Mouse (Mus musculus) liver, embryonic 16.5 days (tissue): Measurements from ENCODE around the gene Olfr341. TPM values are rescaled to one million over a fixed set of nuclear protein-coding genes. Genes with fewer than 3 reads are reported as not detected.

Experiments
- ATAC-seq: fragments of 200-750 bp; cut with Nextera tagmentation; 2 replicates; pipeline ENCODE4 v1.8.0; 2017; ENCODE audit warnings: low read depth, mild to moderate bottlenecking, moderate number of reproducible peaks, moderate library complexity
- H3K27ac ChIP-seq: fragments of 300-500 bp; sonication (generic); 2 replicates; pipeline ENCODE4 v1.5.1; 2014; ENCODE audit warnings: mild to moderate bottlenecking, low read length
- H3K27me3 ChIP-seq: fragments of 300-500 bp; sonication (generic); 2 replicates; pipeline ENCODE4 v1.6.1; 2014; ENCODE audit warnings: low read depth, low read length, mixed read lengths; ENCODE audit not compliant: control insufficient read depth, insufficient read depth
- H3K36me3 ChIP-seq: fragments of 300-500 bp; sonication (generic); 2 replicates; pipeline ENCODE4 v1.6.1; 2014; ENCODE audit warnings: mild to moderate bottlenecking; ENCODE audit not compliant: control insufficient read depth, insufficient read depth
- H3K4me1 ChIP-seq: fragments of 300-500 bp; sonication (generic); 2 replicates; pipeline ENCODE4 v1.6.1; 2014; ENCODE audit warnings: low read depth, low read length, mixed read lengths; ENCODE audit not compliant: control insufficient read depth
- H3K4me2 ChIP-seq: fragments of 300-500 bp; sonication (generic); 2 replicates; pipeline ENCODE4 v1.6.1; 2014; ENCODE audit warnings: low read depth, low read length, mixed read lengths
- H3K4me3 ChIP-seq: fragments of 300-500 bp; sonication (generic); 2 replicates; pipeline ENCODE4 v1.5.1; 2014; ENCODE audit warnings: low read depth, mild to moderate bottlenecking, low read length
- H3K9ac ChIP-seq: fragments of 300-500 bp; sonication (generic); 2 replicates; pipeline ENCODE4 v1.6.1; 2014; ENCODE audit warnings: low read depth, low read length
- H3K9me3 ChIP-seq: fragments of 300-500 bp; sonication (generic); replicated peaks from 2 replicates; pipeline ENCODE4 v1.6.1; 2016; ENCODE audit warnings: low read length; ENCODE audit not compliant: control insufficient read depth
- WGBS: fragments of 180-500 bp; shearing (Covaris S2); extraction: QIAGEN DNeasy Blood & Tissue Kit; methylation state at CpG from one replicate; pipeline ENCODE4 v1.1.7; 2014; ENCODE audit not compliant: insufficient replicate concordance; 5-methylcytosine and 5-hydroxymethylcytosine counted together
- polyA plus RNA-seq: library from polyadenylated mRNA; unstranded; fragments of >200 nt; fragmentation: Nextera tagmentation; extraction: Ambion mirVana; gene quantifications from 2 replicates; pipeline ENCODE4 v1.2.1, GENCODE M21; 2015

The Olfr341 gene
- polyA plus RNA-seq: not detected in 2 replicates

GRCm38 (mm10) chr2:36482368-36482767, at the start of gene Olfr341:
Gene Olfr341 (minus strand): TSS chr2:36482468.
- H3K9me3 ChIP-seq: no peaks in the 10 kb centered on the region; the same call in 1 of the 2 replicates
- no peak within 1 kb of the TSS for H3K27ac ChIP-seq

GRCm38 (mm10) chr2:36524698-36525097, 42.4 kb upstream of the Olfr341 start, which contains the start of gene Olfr342:
Gene Olfr342 (plus strand): TSS chr2:36524998.
- Histone ChIP-seq H3K9ac (no peak within 1 kb of the TSS), H3K4me3 (no peak within 1 kb of the TSS), H3K27me3 (no peaks in the 10 kb centered on the region), H3K9me3 (no peaks in the 10 kb centered on the region), H3K27ac (no peak within 1 kb of the TSS), H3K4me2 (no peak within 1 kb of the TSS), H3K36me3 (no peaks in the 10 kb centered on the region), H3K4me1 (no peaks in the 10 kb centered on the region)
- WGBS: 43% methylated on average over 3 of the region's 3 CpGs
- no peak for ATAC-seq

More at GRCm38 (mm10) chr2:36482368-36482767, at the start of gene Olfr341:
- H3K27me3 ChIP-seq: no peaks in the 10 kb centered on the region
- no peak within 1 kb of the TSS for H3K9ac ChIP-seq
- H3K4me2 ChIP-seq: no peak within 1 kb of the TSS
- H3K36me3 ChIP-seq: no peaks in the 10 kb centered on the region
- no peak for ATAC-seq
- no peak within 1 kb of the TSS for H3K4me3 ChIP-seq
- H3K4me1 ChIP-seq: no peaks in the 10 kb centered on the region

- ATAC-seq: no peak
- no peaks in the 10 kb centered on the region for H3K4me1 ChIP-seq
- H3K4me3 ChIP-seq: no peak overlapping the region
- H3K4me2 ChIP-seq: no peak overlapping the region
- H3K27ac ChIP-seq: no peak overlapping the region
- no peaks in the 10 kb centered on the region for H3K9me3 ChIP-seq
- H3K9ac ChIP-seq: no peak overlapping the region
- no peaks in the 10 kb centered on the region for H3K27me3 ChIP-seq
- no peaks in the 10 kb centered on the region for H3K36me3 ChIP-seq
Observed at GRCm38 (mm10) chr2:36473634-36474033, 8.6 kb downstream of the Olfr341 start.

DNA sequence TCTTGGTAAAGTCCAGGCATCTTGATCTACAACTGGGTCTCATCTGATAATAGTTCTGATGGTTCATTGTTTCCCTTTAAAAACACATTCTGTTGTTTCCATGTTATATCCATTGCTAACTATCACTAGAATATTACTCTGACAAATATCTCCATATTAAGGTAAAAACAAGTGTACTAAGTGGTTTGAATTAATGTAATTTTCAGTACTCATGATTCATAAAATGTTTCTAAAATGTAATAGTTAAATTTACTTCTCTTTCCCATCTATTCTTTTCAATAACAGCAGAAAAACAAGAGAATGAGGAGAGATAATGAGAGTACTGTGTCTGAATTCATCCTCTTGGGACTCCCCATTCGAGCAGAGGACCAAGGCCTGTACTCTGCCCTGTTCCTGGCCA, 30.0 kb downstream of the Olfr341 start, which contains the start of gene Olfr340:
Gene Olfr340, plus strand, starts transcription at position 301 of the 400 bp plus-strand sequence.
- ATAC-seq: no peak
- Histone ChIP-seq H3K4me2 (no peak within 1 kb of the TSS), H3K4me1 (no peaks in the 10 kb centered on the region), H3K27me3 (no peaks in the 10 kb centered on the region), H3K9me3 (no peaks in the 10 kb centered on the region), H3K9ac (no peak within 1 kb of the TSS), H3K4me3 (no peak within 1 kb of the TSS), H3K27ac (no peak within 1 kb of the TSS), H3K36me3 (no peaks in the 10 kb centered on the region)
- WGBS: 31% methylated on average over 1 of the region's 1 CpGs

Other genes with a start within 250 kb of the Olfr341 start
- not detected in 2 replicates for gene Olfr338, start 108.9 kb downstream of the Olfr341 start, polyA plus RNA-seq
- gene Olfr339, start 63.5 kb downstream of the Olfr341 start, polyA plus RNA-seq: not detected in 2 replicates
- gene Olfr340, start 29.9 kb downstream of the Olfr341 start, polyA plus RNA-seq: not detected in 2 replicates
- not detected in 2 replicates for gene Olfr342, start 42.5 kb upstream of the Olfr341 start, polyA plus RNA-seq
- gene Olfr344, start 84.2 kb upstream of the Olfr341 start, polyA plus RNA-seq: not detected in 2 replicates
- gene Olfr345, start 157.6 kb upstream of the Olfr341 start, polyA plus RNA-seq: not detected in 2 replicates
- gene Olfr346, start 203.3 kb upstream of the Olfr341 start, polyA plus RNA-seq: not detected in 2 replicates
- not detected in 2 replicates for gene Olfr347, start 249.4 kb upstream of the Olfr341 start, polyA plus RNA-seq